Mouse (Mus musculus) stomach, postnatal 0 days (tissue): ENCODE data around the gene Txlna. TPM values are rescaled to one million over a fixed set of nuclear protein-coding genes. Genes with fewer than 3 reads are reported as not detected.

Experiments
- ATAC-seq: fragments of 200-750 bp; cut with Nextera tagmentation; 2 replicates; pipeline ENCODE4 v1.8.0; 2017; ENCODE audit not compliant: low FRiP score, low TSS enrichment
- DNase-seq: peaks from one replicate; pipeline ENCODE4 v3.0.0-alpha.2; 2016; ENCODE audit warnings: low spot score
- H3K27ac ChIP-seq: fragments of 300-500 bp; sonication (generic); replicated peaks from 2 replicates; pipeline ENCODE4 v1.5.1; 2014; ENCODE audit warnings: mild to moderate bottlenecking, control low read depth
- H3K27me3 ChIP-seq: fragments of 300-500 bp; sonication (generic); 2 replicates; pipeline ENCODE4 v1.6.1; 2014; ENCODE audit warnings: low read length; ENCODE audit not compliant: control insufficient read depth, insufficient read depth
- H3K36me3 ChIP-seq: fragments of 300-500 bp; sonication (generic); 2 replicates; pipeline ENCODE4 v1.6.1; 2014; ENCODE audit warnings: low read length, mixed read lengths; ENCODE audit not compliant: control insufficient read depth, insufficient read depth
- H3K4me1 ChIP-seq: fragments of 300-500 bp; sonication (generic); replicated peaks from 2 replicates; pipeline ENCODE4 v1.6.1; 2014; ENCODE audit warnings: antibody characterized with exemption; ENCODE audit not compliant: control insufficient read depth, insufficient read depth
- H3K4me2 ChIP-seq: fragments of 300-500 bp; sonication (generic); replicated peaks from 2 replicates; pipeline ENCODE4 v1.6.1; 2014; ENCODE audit warnings: low read depth, mild to moderate bottlenecking, control low read depth, moderate library complexity
- H3K4me3 ChIP-seq: fragments of 300-500 bp; sonication (generic); 2 replicates; pipeline ENCODE4 v1.5.1; 2014; ENCODE audit warnings: low read depth, low read length, control low read depth
- H3K9ac ChIP-seq: fragments of 300-500 bp; sonication (generic); 2 replicates; pipeline ENCODE4 v1.6.1; 2014; ENCODE audit warnings: mild to moderate bottlenecking, low read length, control low read depth, mixed read lengths
- H3K9me3 ChIP-seq: fragments of 300-500 bp; sonication (generic); 2 replicates; pipeline ENCODE4 v1.6.1; 2016; ENCODE audit warnings: low read length; ENCODE audit not compliant: control insufficient read depth
- CTCF ChIP-seq: IDR thresholded peaks from 2 replicates; pipeline ENCODE4 v1.5.1; 2016; ENCODE audit warnings: antibody characterized with exemption, low read depth, mild to moderate bottlenecking, moderate library complexity
- EP300 ChIP-seq: optimal IDR thresholded peaks from 2 replicates; pipeline ENCODE3; 2016; ENCODE audit warnings: antibody characterized with exemption
- WGBS: fragments of 180-500 bp; shearing (Covaris S2); extraction: QIAGEN DNeasy Blood & Tissue Kit; methylation state at CpG from one replicate; pipeline ENCODE4 v1.1.7; 2014; 5-methylcytosine and 5-hydroxymethylcytosine counted together
- polyA plus RNA-seq: library from polyadenylated mRNA; unstranded; fragments of >200 nt; fragmentation: Nextera tagmentation; extraction: Ambion mirVana; gene quantifications from 2 replicates; pipeline ENCODE4 v1.2.1, GENCODE M21; 2015

The Txlna gene
- polyA plus RNA-seq, 1 experiment from 2014 or later: 23.6 TPM

GRCm38 (mm10) chr4:129624281-129625028 is 16.4 kb downstream of the Txlna start:
- H3K4me1 ChIP-seq: peaks cover 7% of the 10 kb centered on the region; the same call in 1 of the 2 replicates
- ATAC-seq (peak; percentile 85), DNase-seq (peak; percentile 87)
- peak overlapping the region; percentile 66 for H3K9ac ChIP-seq
- no peaks in the 10 kb centered on the region for H3K9me3 ChIP-seq
- H3K4me2 ChIP-seq: peak overlapping the region; percentile 81
- WGBS: under 1% methylated on average over 18 of the region's 18 CpGs
- TF ChIP-seq EP300 (no peak), CTCF (no peak)
- peak overlapping the region; percentile 62 for H3K4me3 ChIP-seq
- H3K27me3 ChIP-seq: no peaks in the 10 kb centered on the region
- H3K36me3 ChIP-seq: peaks cover 22% of the 10 kb centered on the region
- peak overlapping the region; percentile 92 for H3K27ac ChIP-seq

GRCm38 (mm10) chr4:129623681-129624091 is 17.2 kb downstream of the Txlna start, which contains the start of gene Ccdc28b:
Gene Ccdc28b, minus strand, starts transcription at chr4:129623947.
- peaks cover 7% of the 10 kb centered on the region; the same call in 1 of the 2 replicates for H3K4me1 ChIP-seq
- H3K27ac ChIP-seq: peak within 1 kb of the TSS; percentile 92
- no peaks in the 10 kb centered on the region for H3K9me3 ChIP-seq
- no peaks in the 10 kb centered on the region for H3K27me3 ChIP-seq
- ATAC-seq: no peak
- WGBS: under 1% methylated on average over 10 of the region's 10 CpGs
- H3K4me2 ChIP-seq: peak within 1 kb of the TSS; percentile 81
- H3K9ac ChIP-seq: peak within 1 kb of the TSS; percentile 66
- peak; percentile 45 for DNase-seq
- H3K36me3 ChIP-seq: peaks cover 14% of the 10 kb centered on the region
- TF ChIP-seq EP300 (no peak), CTCF (no peak)
- peak within 1 kb of the TSS; percentile 62 for H3K4me3 ChIP-seq

GRCm38 (mm10) chr4:129622803-129623535 is 17.9 kb downstream of the Txlna start:
- Histone ChIP-seq H3K27ac (peak overlapping the region; percentile 92), H3K36me3 (peaks cover 7% of the 10 kb centered on the region), H3K9ac (peak overlapping the region; percentile 66), H3K9me3 (no peaks in the 10 kb centered on the region), H3K27me3 (no peaks in the 10 kb centered on the region), H3K4me2 (peak overlapping the region; percentile 81), H3K4me3 (peak overlapping the region; percentile 62), H3K4me1 (peaks cover 10% of the 10 kb centered on the region; the same call in 1 of the 2 replicates)
- no peak for ATAC-seq
- no peak for TF ChIP-seq CTCF
- no peak for TF ChIP-seq EP300
- WGBS: 25% methylated on average over 8 of the region's 8 CpGs
- no peak for DNase-seq

DNA sequence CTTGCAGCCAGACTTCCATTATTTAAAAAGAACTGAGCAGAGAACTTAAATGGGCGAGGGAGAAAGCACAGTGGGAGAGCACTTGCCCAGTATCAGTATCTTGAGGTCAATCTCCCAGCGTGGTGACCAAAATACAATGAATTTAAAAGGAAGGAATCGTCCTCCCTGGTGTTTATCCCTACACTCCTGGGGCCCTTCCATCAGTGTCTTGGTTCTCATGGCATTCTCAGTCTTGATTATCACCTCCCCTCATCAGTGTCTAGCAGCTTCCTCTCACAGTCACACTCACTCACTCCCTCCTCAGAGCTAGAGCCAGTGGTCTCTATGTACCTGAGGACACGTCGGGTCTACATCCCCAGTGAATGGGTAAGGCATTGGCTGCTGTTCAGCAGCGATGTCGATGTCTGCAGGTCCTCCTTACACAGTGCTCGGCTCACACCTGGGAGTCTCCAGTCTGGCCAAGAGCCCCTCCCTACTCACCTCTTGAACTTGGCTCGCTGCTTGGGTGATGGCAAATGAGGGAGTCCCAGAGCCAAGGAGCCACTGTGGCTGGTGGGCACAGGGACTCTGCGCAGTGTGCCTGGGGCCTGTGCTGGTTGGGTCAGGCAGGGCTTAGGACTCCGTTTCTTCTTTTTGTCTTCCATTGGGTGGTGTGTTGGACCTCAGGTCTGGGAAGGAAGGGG is 18.6 kb downstream of the Txlna start:
- DNase-seq (no peak), ATAC-seq (no peak)
- 76% methylated on average over 11 of the region's 11 CpGs for WGBS
- H3K4me2 ChIP-seq: peak overlapping the region; percentile 81
- H3K27ac ChIP-seq: 0 out of 2 replicates have a peak overlapping the region, but pooled peaks have one; percentile 2
- H3K36me3 ChIP-seq: peaks cover 4% of the 10 kb centered on the region; the same call in 1 of the 2 replicates
- TF ChIP-seq EP300: no peak
- TF ChIP-seq CTCF: no peak
- peaks cover 10% of the 10 kb centered on the region; the same call in 1 of the 2 replicates for H3K4me1 ChIP-seq
- no peak overlapping the region for H3K4me3 ChIP-seq
- no peaks in the 10 kb centered on the region for H3K27me3 ChIP-seq
- 0 out of 2 replicates have a peak overlapping the region, but pooled peaks have one; percentile 1 for H3K9ac ChIP-seq
- no peaks in the 10 kb centered on the region for H3K9me3 ChIP-seq

GRCm38 (mm10) chr4:129621283-129621841 is 19.5 kb downstream of the Txlna start:
- 68% methylated on average over 8 of the region's 8 CpGs for WGBS
- Histone ChIP-seq H3K27ac (peak overlapping the region; percentile 45), H3K9ac (peak overlapping the region; percentile 8; the same call in 1 of the 2 replicates), H3K27me3 (no peaks in the 10 kb centered on the region), H3K4me1 (peaks cover 10% of the 10 kb centered on the region; the same call in 1 of the 2 replicates), H3K9me3 (no peaks in the 10 kb centered on the region), H3K4me3 (no peak overlapping the region), H3K36me3 (no peaks in the 10 kb centered on the region), H3K4me2 (peak overlapping the region; percentile 6; the same call in 1 of the 2 replicates)
- ATAC-seq (no peak), DNase-seq (no peak)
- TF ChIP-seq CTCF: no peak
- TF ChIP-seq EP300: no peak
